Mouse (Mus musculus) lung, postnatal 0 days (tissue): ENCODE measurements around the gene Ipo13.

Source experiments
- CTCF ChIP-seq: IDR thresholded peaks from 2 replicates; pipeline ENCODE4 v1.5.1; 2016; ENCODE audit warnings: antibody characterized with exemption, mild to moderate bottlenecking
- EP300 ChIP-seq: IDR thresholded peaks from 2 replicates; pipeline ENCODE4 v1.6.1; 2016; ENCODE audit warnings: antibody characterized with exemption, mild to moderate bottlenecking, control low read depth

- TF ChIP-seq CTCF (no peak), EP300 (no peak)
These were observed 14.6 kb upstream of the Ipo13 start, which contains the start of gene Artn for GRCm38 (mm10) chr4:117929391-117929881.
